Mouse (Mus musculus): Measurements from ENCODE around the gene Abcc5. TPM values are rescaled to one million over a fixed set of nuclear protein-coding genes. Genes with fewer than 3 reads are reported as not detected.
"Not testable (repeated sequence)": the region's sequence is repeated elsewhere in the genome, so short reads cannot be mapped to it uniquely, and the experiment has no call there.

The Abcc5 gene
- polyA plus RNA-seq (2015; fragmentation: Nextera tagmentation; extraction: Ambion mirVana), result 65.1 and 80.4 TPM in 2 replicates

- peaks cover 10% of the 10 kb centered on the region for H3K4me1 ChIP-seq (replicated peaks; ENCODE audit: control insufficient read depth, insufficient read depth, low read length)
- H3K9me3 ChIP-seq (ENCODE audit: control insufficient read depth, low read length), result no peaks in the 10 kb centered on the region
- WGBS, result under 1% methylated on average over 62 of the region's 62 CpGs
- H3K4me2 ChIP-seq (ENCODE audit: low read depth, low read length), result peak within 1 kb of the TSS; percentile 76
- H3K36me3 ChIP-seq (ENCODE audit: control insufficient read depth, insufficient read depth, low read length), result peaks cover 9% of the 10 kb centered on the region
- ATAC-seq (ENCODE audit: low read depth), result peak; percentile 97
- peak within 1 kb of the TSS; percentile 56 for H3K27ac ChIP-seq (ENCODE audit: low read length)
- no peaks in the 10 kb centered on the region for H3K27me3 ChIP-seq (ENCODE audit: control insufficient read depth, insufficient read depth, low read depth, low read length)
- H3K4me3 ChIP-seq (ENCODE audit: low read length), result peak within 1 kb of the TSS; percentile 64
- H3K9ac ChIP-seq (ENCODE audit: low read length), result peak within 1 kb of the TSS; percentile 69
Observed at GRCm38 (mm10) chr16:20425855-20426598, at the start of gene Abcc5. Gene Abcc5 (minus strand): TSS chr16:20426394.

DNA sequence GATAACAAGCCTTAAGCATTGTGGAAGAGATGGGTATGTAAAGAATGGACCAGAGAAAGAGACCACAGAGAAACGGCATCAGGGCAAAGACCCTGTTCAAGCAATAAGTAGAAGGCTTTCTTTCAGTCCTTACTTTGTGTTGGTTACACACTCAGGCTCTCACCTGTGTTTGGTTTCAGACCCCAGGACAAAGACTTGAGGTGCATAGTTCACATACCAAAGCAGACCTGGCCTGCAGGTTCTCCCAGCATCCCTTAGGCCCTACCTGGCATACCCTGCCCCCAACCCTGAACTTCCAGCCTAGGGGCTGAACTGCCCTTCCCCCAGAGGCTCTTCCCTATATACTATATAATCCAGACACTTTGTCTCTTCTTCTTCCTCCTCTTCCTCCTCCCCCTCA is 49.1 kb upstream of the Abcc5 start:
- H3K4me2 ChIP-seq (ENCODE audit: low read depth, low read length), result no peak overlapping the region
- peak; percentile 53 for ATAC-seq (ENCODE audit: low read depth)
- 57% methylated on average over 1 of the region's 1 CpGs for WGBS

DNA sequence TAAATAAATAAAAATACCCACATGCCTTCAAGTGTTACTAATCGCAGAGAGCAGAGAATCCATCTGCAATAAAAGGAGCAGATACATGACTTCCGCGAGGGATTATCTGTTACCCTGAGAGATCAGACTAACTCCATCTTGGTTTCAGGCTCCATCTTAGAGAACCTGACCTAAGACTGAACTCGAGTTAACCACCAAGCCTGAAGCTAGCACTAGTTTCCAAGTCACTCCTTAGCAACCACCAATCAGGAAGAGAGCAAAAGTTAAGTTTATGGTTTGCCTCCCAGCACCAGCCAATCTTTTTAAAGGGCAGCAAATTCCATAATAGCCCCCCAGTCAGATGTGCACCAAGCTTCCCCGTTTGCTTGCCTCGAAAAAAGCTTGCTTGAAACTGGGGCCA is 48.6 kb upstream of the Abcc5 start:
- peak overlapping the region; percentile 68 for H3K27ac ChIP-seq (ENCODE audit: low read length)
- H3K27me3 ChIP-seq (ENCODE audit: control insufficient read depth, insufficient read depth, low read depth, low read length), result no peaks in the 10 kb centered on the region
- no peak overlapping the region for H3K4me2 ChIP-seq (ENCODE audit: low read depth, low read length)
- H3K4me1 ChIP-seq (replicated peaks; ENCODE audit: control insufficient read depth, insufficient read depth, low read length), result no peaks in the 10 kb centered on the region
- H3K9ac ChIP-seq (ENCODE audit: low read length), result no peak overlapping the region
- no peaks in the 10 kb centered on the region for H3K36me3 ChIP-seq (ENCODE audit: control insufficient read depth, insufficient read depth, low read length)
- H3K4me3 ChIP-seq (ENCODE audit: low read length), result no peak overlapping the region
- WGBS, result 71% methylated on average over 6 of the region's 6 CpGs
- no peaks in the 10 kb centered on the region for H3K9me3 ChIP-seq (ENCODE audit: control insufficient read depth, low read length)
- ATAC-seq (ENCODE audit: low read depth), result no peak

More for the DNA sequence above, 49.1 kb upstream of the Abcc5 start:
- no peak overlapping the region for H3K4me3 ChIP-seq (ENCODE audit: low read length)
- no peaks in the 10 kb centered on the region for H3K36me3 ChIP-seq (ENCODE audit: control insufficient read depth, insufficient read depth, low read length)
- peak overlapping the region; percentile 68 for H3K27ac ChIP-seq (ENCODE audit: low read length)
- H3K9ac ChIP-seq (ENCODE audit: low read length), result no peak overlapping the region
- H3K9me3 ChIP-seq (ENCODE audit: control insufficient read depth, low read length), result no peaks in the 10 kb centered on the region
- H3K27me3 ChIP-seq (ENCODE audit: control insufficient read depth, insufficient read depth, low read depth, low read length), result no peaks in the 10 kb centered on the region
- H3K4me1 ChIP-seq (replicated peaks; ENCODE audit: control insufficient read depth, insufficient read depth, low read length), result no peaks in the 10 kb centered on the region

DNA sequence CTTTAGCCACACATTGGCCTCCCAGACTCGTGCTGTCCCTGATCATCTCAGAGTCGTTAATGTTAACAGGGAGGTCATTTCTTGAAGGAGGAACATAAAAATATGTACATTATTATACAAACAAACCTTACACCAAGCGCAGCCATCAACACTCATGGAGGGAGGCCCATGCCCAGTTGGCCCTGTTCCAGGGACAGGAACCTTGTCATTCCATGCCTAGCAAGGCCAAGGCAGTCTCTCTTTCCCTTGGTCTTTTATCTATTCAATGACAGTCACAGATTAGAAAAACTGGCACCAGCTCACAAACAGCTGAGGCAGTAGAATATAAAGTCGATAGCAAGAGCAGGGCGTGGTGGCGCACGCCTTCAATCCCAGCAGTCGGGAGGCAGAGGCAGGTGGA is 48.0 kb upstream of the Abcc5 start:
- no peak overlapping the region for H3K4me3 ChIP-seq (ENCODE audit: low read length)
- H3K27ac ChIP-seq (ENCODE audit: low read length), result no peak overlapping the region
- no peaks in the 10 kb centered on the region for H3K27me3 ChIP-seq (ENCODE audit: control insufficient read depth, insufficient read depth, low read depth, low read length)
- no peaks in the 10 kb centered on the region for H3K9me3 ChIP-seq (ENCODE audit: control insufficient read depth, low read length)
- ATAC-seq (ENCODE audit: low read depth), result no peak
- no peaks in the 10 kb centered on the region for H3K36me3 ChIP-seq (ENCODE audit: control insufficient read depth, insufficient read depth, low read length)
- H3K4me2 ChIP-seq (ENCODE audit: low read depth, low read length), result no peak overlapping the region
- H3K4me1 ChIP-seq (replicated peaks; ENCODE audit: control insufficient read depth, insufficient read depth, low read length), result no peaks in the 10 kb centered on the region
- WGBS, result 75% methylated on average over 8 of the region's 8 CpGs
- no peak overlapping the region for H3K9ac ChIP-seq (ENCODE audit: low read length)

- Histone ChIP-seq H3K9me3 (ENCODE audit: control insufficient read depth, low read length) (no peaks in the 10 kb centered on the region), H3K4me1 (replicated peaks; ENCODE audit: control insufficient read depth, insufficient read depth, low read length) (no peaks in the 10 kb centered on the region), H3K27ac (ENCODE audit: low read length) (no peak overlapping the region), H3K9ac (ENCODE audit: low read length) (no peak overlapping the region), H3K27me3 (ENCODE audit: control insufficient read depth, insufficient read depth, low read depth, low read length) (no peaks in the 10 kb centered on the region), H3K4me3 (ENCODE audit: low read length) (no peak overlapping the region), H3K4me2 (ENCODE audit: low read depth, low read length) (no peak overlapping the region), H3K36me3 (ENCODE audit: control insufficient read depth, insufficient read depth, low read length) (no peaks in the 10 kb centered on the region)
- ATAC-seq (ENCODE audit: low read depth), result no peak
- 85% methylated on average over 1 of the region's 1 CpGs for whole genome bisulfite sequencing
Observed at GRCm38 (mm10) chr16:20473748-20474147, 47.6 kb upstream of the Abcc5 start.

GRCm38 (mm10) chr16:20471686-20472085 is 45.5 kb upstream of the Abcc5 start:
- no peak overlapping the region for H3K27ac ChIP-seq (ENCODE audit: low read length)
- no peaks in the 10 kb centered on the region for H3K4me1 ChIP-seq (replicated peaks; ENCODE audit: control insufficient read depth, insufficient read depth, low read length)
- WGBS, result 78% methylated on average over 1 of the region's 1 CpGs
- H3K9ac ChIP-seq (ENCODE audit: low read length), result no peak overlapping the region
- no peaks in the 10 kb centered on the region for H3K9me3 ChIP-seq (ENCODE audit: control insufficient read depth, low read length)
- no peak for ATAC-seq (ENCODE audit: low read depth)
- no peak overlapping the region for H3K4me3 ChIP-seq (ENCODE audit: low read length)
- no peaks in the 10 kb centered on the region for H3K27me3 ChIP-seq (ENCODE audit: control insufficient read depth, insufficient read depth, low read depth, low read length)
- H3K36me3 ChIP-seq (ENCODE audit: control insufficient read depth, insufficient read depth, low read length), result no peaks in the 10 kb centered on the region
- H3K4me2 ChIP-seq (ENCODE audit: low read depth, low read length), result no peak overlapping the region

- Histone ChIP-seq H3K36me3 (ENCODE audit: control insufficient read depth, insufficient read depth, low read length) (no peaks in the 10 kb centered on the region), H3K27me3 (ENCODE audit: control insufficient read depth, insufficient read depth, low read depth, low read length) (no peaks in the 10 kb centered on the region), H3K4me2 (ENCODE audit: low read depth, low read length) (no peak overlapping the region), H3K9me3 (ENCODE audit: control insufficient read depth, low read length) (no peaks in the 10 kb centered on the region), H3K9ac (ENCODE audit: low read length) (no peak overlapping the region), H3K27ac (ENCODE audit: low read length) (no peak overlapping the region), H3K4me3 (ENCODE audit: low read length) (no peak overlapping the region), H3K4me1 (replicated peaks; ENCODE audit: control insufficient read depth, insufficient read depth, low read length) (no peaks in the 10 kb centered on the region)
- ATAC-seq (ENCODE audit: low read depth), result no peak
- 83% methylated on average over 2 of the region's 2 CpGs for WGBS
Observed at GRCm38 (mm10) chr16:20470981-20471380, 44.8 kb upstream of the Abcc5 start.

GRCm38 (mm10) chr16:20464725-20465124 is 38.5 kb upstream of the Abcc5 start:
- H3K9me3 ChIP-seq (ENCODE audit: control insufficient read depth, low read length), result no peaks in the 10 kb centered on the region
- ATAC-seq (ENCODE audit: low read depth), result no peak
- no peaks in the 10 kb centered on the region for H3K27me3 ChIP-seq (ENCODE audit: control insufficient read depth, insufficient read depth, low read depth, low read length)
- H3K4me2 ChIP-seq (ENCODE audit: low read depth, low read length), result no peak overlapping the region
- no peak overlapping the region for H3K9ac ChIP-seq (ENCODE audit: low read length)
- no peaks in the 10 kb centered on the region for H3K4me1 ChIP-seq (replicated peaks; ENCODE audit: control insufficient read depth, insufficient read depth, low read length)
- H3K4me3 ChIP-seq (ENCODE audit: low read length), result no peak overlapping the region
- no peak overlapping the region for H3K27ac ChIP-seq (ENCODE audit: low read length)
- no peaks in the 10 kb centered on the region for H3K36me3 ChIP-seq (ENCODE audit: control insufficient read depth, insufficient read depth, low read length)

GRCm38 (mm10) chr16:20458736-20459135 is 32.5 kb upstream of the Abcc5 start:
- not testable (repeated sequence) for H3K27me3 ChIP-seq (ENCODE audit: control insufficient read depth, insufficient read depth, low read depth, low read length); H3K36me3 ChIP-seq (ENCODE audit: control insufficient read depth, insufficient read depth, low read length); ATAC-seq (ENCODE audit: low read depth); H3K4me1 ChIP-seq (replicated peaks; ENCODE audit: control insufficient read depth, insufficient read depth, low read length); H3K9me3 ChIP-seq (ENCODE audit: control insufficient read depth, low read length); H3K27ac ChIP-seq (ENCODE audit: low read length); H3K9ac ChIP-seq (ENCODE audit: low read length); H3K4me3 ChIP-seq (ENCODE audit: low read length); H3K4me2 ChIP-seq (ENCODE audit: low read depth, low read length)
- 91% methylated on average over 5 of the region's 5 CpGs for WGBS

Measured in lung, embryonic 16.5 days (tissue).